9 mouse cellular contexts compared by ENCODE assay signal in genomic region chr10:14211926-14212325, GRCm38 (mm10).
A peak's percentile ranks its signal among the peaks of the same experiment; 100 is the strongest.
DNase-seq lines count a peak whose midpoint lies in the region; ATAC-seq and TF ChIP-seq lines count a peak whose summit lies in the region.
"Had no signal": no experiment of that assay in that cellular context is flagged by ENCODE, and none has a peak within 500 bp of the region (broad histone marks: within the 10 kb centered on the region; RNA-seq: fewer than 3 reads in every experiment).

No protein-coding gene starts in this region.

- no peaks in the 10 kb centered on the region for H3K4me1 ChIP-seq in midbrain, postnatal 0 days (ENCODE audit: insufficient read depth, low read length)

- H3K4me2 ChIP-seq in midbrain, postnatal 0 days (ENCODE audit: low read depth, low read length, poor library complexity, severe bottlenecking), result no peak overlapping the region
- H3K4me2 ChIP-seq: limb, embryonic 13.5 days had no signal

- H3K9ac ChIP-seq in midbrain, postnatal 0 days (replicated peaks; ENCODE audit: low read length, poor library complexity, severe bottlenecking), result no peak overlapping the region
- H3K9ac ChIP-seq: limb, embryonic 13.5 days had no signal

- WGBS in midbrain, postnatal 0 days, result 77% methylated on average over 6 of the region's 6 CpGs

- H3K36me3 ChIP-seq in midbrain, postnatal 0 days (ENCODE audit: insufficient read depth, low read length), result no peaks in the 10 kb centered on the region
- H3K36me3 ChIP-seq: limb, embryonic 13.5 days had no signal

- DNase-seq in kidney, postnatal 4 days, result peak; percentile 54 to 65
- no peak for DNase-seq in kidney, adult 9 months
- peak; percentile 82 to 91 for DNase-seq in frontal cortex, postnatal 36 days (ENCODE audit: low spot score in 2 of 2)
- peak; percentile 53 to 68 for DNase-seq in layer of hippocampus, postnatal 10 days (ENCODE audit: low spot score in 2 of 2)
- peak; percentile 90 to 93 for DNase-seq in right cerebral cortex, postnatal 10 days (ENCODE audit: low spot score in 2 of 2)
- DNase-seq in midbrain, postnatal 0 days (ENCODE audit: low spot score), result no peak

- TF ChIP-seq CTCF in midbrain, postnatal 0 days (IDR thresholded peaks at IDR 0.05), result no peak

- no peaks in the 10 kb centered on the region for H3K9me3 ChIP-seq in midbrain, postnatal 0 days (ENCODE audit: low read length)
- H3K9me3 ChIP-seq: limb, embryonic 13.5 days had no signal

- H3K4me3 ChIP-seq in midbrain, postnatal 0 days (ENCODE audit: low read depth, low read length), result no peak overlapping the region
- H3K4me3 ChIP-seq: heart, adult 2 months; limb, embryonic 13.5 days had no signal

- no peak overlapping the region for H3K27ac ChIP-seq in midbrain, postnatal 0 days (ENCODE audit: low read depth, low read length)
- H3K27ac ChIP-seq: heart, adult 2 months; limb, embryonic 13.5 days had no signal

- no peak for ATAC-seq in megakaryocyte-erythroid progenitor cell, adult 5-6 weeks (replicated peaks; ENCODE audit: low FRiP score, low TSS enrichment, poor library complexity, severe bottlenecking)
- no peak for ATAC-seq in midbrain, postnatal 0 days (ENCODE audit: low FRiP score)

- H3K27me3 ChIP-seq in midbrain, postnatal 0 days (ENCODE audit: insufficient read depth, low read length), result no peaks in the 10 kb centered on the region
- H3K27me3 ChIP-seq: limb, embryonic 13.5 days had no signal

Comparison
In these comparisons a context has a peak if more than half of its experiments do, and no peak if none do; other contexts are left out.
1. DNase-seq: peak in kidney, postnatal 4 days (2 of 2), frontal cortex, postnatal 36 days (2 of 2), layer of hippocampus, postnatal 10 days (2 of 2) and right cerebral cortex, postnatal 10 days (2 of 2); none in kidney, adult 9 months (single experiment) and midbrain, postnatal 0 days (single experiment).